Mouse (Mus musculus) limb, embryonic 14.5 days (tissue): ENCODE data around the gene Ice1. TPM values are rescaled to one million over a fixed set of nuclear protein-coding genes. Genes with fewer than 3 reads are reported as not detected.
A peak's percentile ranks its signal among the peaks of the same experiment; 100 is the strongest.

Experiments used
- ATAC-seq: fragments of 200-750 bp; cut with Nextera tagmentation; 2 replicates; pipeline ENCODE4 v1.8.0; 2017; ENCODE audit warnings: low read depth, moderate number of reproducible peaks, moderate TSS enrichment; ENCODE audit not compliant: low FRiP score
- DNase-seq: peaks from one replicate; pipeline ENCODE4 v3.0.0-alpha.2; 2015; ENCODE audit warnings: low spot score
- H3K27ac ChIP-seq: fragments of 300-500 bp; sonication (generic); replicated peaks from 2 replicates; pipeline ENCODE4 v1.5.1; 2014; ENCODE audit warnings: low read depth, mild to moderate bottlenecking, low read length, moderate library complexity, mixed read lengths
- H3K27me3 ChIP-seq: fragments of 300-500 bp; sonication (generic); 2 replicates; pipeline ENCODE4 v1.6.1; 2014; ENCODE audit warnings: low read length, mixed read lengths; ENCODE audit not compliant: control insufficient read depth, insufficient read depth
- H3K36me3 ChIP-seq: fragments of 300-500 bp; sonication (generic); 2 replicates; pipeline ENCODE4 v1.6.1; 2014; ENCODE audit warnings: mild to moderate bottlenecking, low read length, moderate library complexity, mixed read lengths; ENCODE audit not compliant: control insufficient read depth, insufficient read depth
- H3K4me1 ChIP-seq: fragments of 300-500 bp; sonication (generic); 2 replicates; pipeline ENCODE4 v1.6.1; 2014; ENCODE audit warnings: antibody characterized with exemption, low read length, mixed read lengths; ENCODE audit not compliant: control insufficient read depth, insufficient read depth
- H3K4me2 ChIP-seq: fragments of 300-500 bp; sonication (generic); replicated peaks from 2 replicates; pipeline ENCODE4 v1.6.1; 2014; ENCODE audit warnings: low read depth, mild to moderate bottlenecking, low read length, moderate library complexity; ENCODE audit not compliant: severe bottlenecking
- H3K4me3 ChIP-seq: fragments of 300-500 bp; sonication (generic); replicated peaks from 2 replicates; pipeline ENCODE4 v1.5.1; 2014; ENCODE audit warnings: low read length
- H3K9ac ChIP-seq: fragments of 300-500 bp; sonication (generic); 2 replicates; pipeline ENCODE4 v1.6.1; 2014; ENCODE audit warnings: mild to moderate bottlenecking, low read depth, low read length, moderate library complexity; ENCODE audit not compliant: severe bottlenecking
- H3K9me3 ChIP-seq: fragments of 300-500 bp; sonication (generic); 2 replicates; pipeline ENCODE4 v1.6.1; 2016; ENCODE audit warnings: low read length; ENCODE audit not compliant: control insufficient read depth
- POLR2A ChIP-seq: fragments of 200-500 bp; IDR thresholded peaks from 2 replicates; pipeline ENCODE4 v1.8.0; 2012; ENCODE audit warnings: inconsistent platforms, mild to moderate bottlenecking, moderate library complexity, borderline replicate concordance; ENCODE audit not compliant: insufficient read depth, insufficient read length; ENCODE audit errors: extremely low read depth
- WGBS: fragments of 180-500 bp; shearing (Covaris S2); extraction: QIAGEN DNeasy Blood & Tissue Kit; methylation state at CpG from one replicate; pipeline ENCODE4 v1.1.7; 2014; 5-methylcytosine and 5-hydroxymethylcytosine counted together
- polyA plus RNA-seq, 2 experiments: library from polyadenylated mRNA; depleted of rRNA in 1 of 2; stranded (reverse) in 1 of 2; unstranded in 1 of 2; fragments of >200 nt; fragmentation: Nextera tagmentation in 1 of 2; extraction: Ambion mirVana in 1 of 2; gene quantifications; 2 replicates each; pipeline versions ENCODE4 v1.2.1 to v1.2.3; 2012 to 2014

Gene Ice1
- polyA plus RNA-seq, 2 experiments: 40.7 to 64.4 TPM

GRCm38 (mm10) chr13:70641381-70641780 lies 3.9 kb upstream of the Ice1 start:
- Histone ChIP-seq H3K36me3 (no peaks in the 10 kb centered on the region), H3K4me1 (peaks cover 4% of the 10 kb centered on the region), H3K27me3 (no peaks in the 10 kb centered on the region), H3K27ac (no peak overlapping the region), H3K4me3 (no peak overlapping the region), H3K9me3 (no peaks in the 10 kb centered on the region), H3K9ac (no peak overlapping the region), H3K4me2 (no peak overlapping the region)
- ATAC-seq (no peak), DNase-seq (no peak)
- no peak for TF ChIP-seq POLR2A
- WGBS: 82% methylated on average over 5 of the region's 5 CpGs

GRCm38 (mm10) chr13:70639639-70640038 lies 2.2 kb upstream of the Ice1 start:
- 79% methylated on average over 3 of the region's 3 CpGs for WGBS

GRCm38 (mm10) chr13:70637662-70638291 lies 343 bp upstream of the Ice1 start:
- peak; percentile 95 for ATAC-seq
- H3K4me2 ChIP-seq: peak overlapping the region; percentile 67
- DNase-seq: peak; percentile 96
- peak overlapping the region; percentile 95 for H3K4me3 ChIP-seq
- H3K9me3 ChIP-seq: no peaks in the 10 kb centered on the region
- peak; percentile 51; the same call in 1 of the 2 replicates for TF ChIP-seq POLR2A
- peak overlapping the region; percentile 86 for H3K27ac ChIP-seq
- H3K9ac ChIP-seq: peak overlapping the region; percentile 94
- no peaks in the 10 kb centered on the region for H3K27me3 ChIP-seq
- peaks cover 15% of the 10 kb centered on the region for H3K4me1 ChIP-seq
- no peaks in the 10 kb centered on the region for H3K36me3 ChIP-seq
- WGBS: 0% methylated on average over 42 of the region's 42 CpGs

More at GRCm38 (mm10) chr13:70639639-70640038, 2.2 kb upstream of the Ice1 start:
- H3K4me3 ChIP-seq: no peak overlapping the region
- H3K9ac ChIP-seq: no peak overlapping the region
- ATAC-seq: no peak
- no peak for TF ChIP-seq POLR2A
- no peak overlapping the region for H3K27ac ChIP-seq
- H3K4me2 ChIP-seq: no peak overlapping the region
- H3K27me3 ChIP-seq: no peaks in the 10 kb centered on the region
- no peak for DNase-seq
- no peaks in the 10 kb centered on the region for H3K9me3 ChIP-seq
- no peaks in the 10 kb centered on the region for H3K36me3 ChIP-seq
- H3K4me1 ChIP-seq: peaks cover 15% of the 10 kb centered on the region

- Histone ChIP-seq H3K4me3 (peak overlapping the region; percentile 95), H3K36me3 (no peaks in the 10 kb centered on the region), H3K4me2 (peak overlapping the region; percentile 67), H3K4me1 (peaks cover 15% of the 10 kb centered on the region), H3K9ac (peak overlapping the region; percentile 94), H3K9me3 (no peaks in the 10 kb centered on the region), H3K27me3 (no peaks in the 10 kb centered on the region), H3K27ac (no peak overlapping the region)
- WGBS: 27% methylated on average over 10 of the region's 10 CpGs
- no peak for TF ChIP-seq POLR2A
- ATAC-seq: no peak
- no peak for DNase-seq
These were observed 728 bp downstream of the Ice1 start for GRCm38 (mm10) chr13:70636706-70637105.

DNA sequence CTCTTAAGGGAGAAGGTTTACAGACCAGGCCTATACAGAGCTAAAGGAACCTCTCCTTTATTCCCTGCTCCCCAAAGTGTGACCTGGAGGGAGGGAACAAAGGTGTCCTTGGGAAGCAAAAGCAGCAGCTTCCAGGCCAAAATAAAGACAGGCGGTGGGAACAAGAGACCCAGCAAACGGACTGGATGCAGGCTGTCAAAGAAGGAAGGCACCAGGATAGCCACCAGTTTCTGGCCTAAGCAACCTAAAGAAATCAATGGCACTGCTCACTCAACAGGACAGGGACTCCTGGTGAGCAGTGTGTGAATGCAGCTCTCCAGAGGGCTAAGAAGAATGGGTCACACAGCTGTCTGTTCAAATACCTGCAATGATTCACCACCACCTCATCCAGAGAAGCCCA lies 1.8 kb downstream of the Ice1 start:
- no peaks in the 10 kb centered on the region for H3K27me3 ChIP-seq
- WGBS: 28% methylated on average over 2 of the region's 2 CpGs
- no peaks in the 10 kb centered on the region for H3K9me3 ChIP-seq
- no peak overlapping the region for H3K27ac ChIP-seq
- peaks cover 15% of the 10 kb centered on the region for H3K4me1 ChIP-seq
- ATAC-seq (no peak), DNase-seq (no peak)
- H3K9ac ChIP-seq: no peak overlapping the region
- H3K4me2 ChIP-seq: peak overlapping the region; percentile 67; the same call in 1 of the 2 replicates
- no peak overlapping the region for H3K4me3 ChIP-seq
- H3K36me3 ChIP-seq: no peaks in the 10 kb centered on the region
- TF ChIP-seq POLR2A: no peak
